Mouse (Mus musculus): Measurements from ENCODE around the gene Coro1a.
"Not testable (repeated sequence)": the region's sequence is repeated elsewhere in the genome, so short reads cannot be mapped to it uniquely, and the experiment has no call there.

The Coro1a gene

GRCm38 (mm10) chr7:126707442-126708174 is at the start of gene Coro1a:
TSS of gene Coro1a (minus strand) at chr7:126707787.
- DNase-seq (ENCODE audit: low spot score): no peak

GRCm38 (mm10) chr7:126754866-126755265 is 47.3 kb upstream of the Coro1a start:
- DNase-seq (ENCODE audit: low spot score): peak; percentile 76

GRCm38 (mm10) chr7:126749582-126750343 is 42.2 kb upstream of the Coro1a start:
- DNase-seq (ENCODE audit: low spot score): no peak

- peak; percentile 44 for DNase-seq (ENCODE audit: low spot score)
Measured at GRCm38 (mm10) chr7:126748824-126749223, 41.2 kb upstream of the Coro1a start.

- peak; percentile 86 for DNase-seq (ENCODE audit: low spot score)
Measured at GRCm38 (mm10) chr7:126746798-126747197, 39.2 kb upstream of the Coro1a start.

- no peak for DNase-seq (ENCODE audit: low spot score)
Measured at GRCm38 (mm10) chr7:126746066-126746465, 38.5 kb upstream of the Coro1a start.

- DNase-seq (ENCODE audit: low spot score): no peak
Measured at GRCm38 (mm10) chr7:126741964-126742482, 34.4 kb upstream of the Coro1a start.

GRCm38 (mm10) chr7:126741452-126741851 is 33.9 kb upstream of the Coro1a start:
- no peak for DNase-seq (ENCODE audit: low spot score)

- no peak for DNase-seq (ENCODE audit: low spot score)
Measured at GRCm38 (mm10) chr7:126740977-126741376, 33.4 kb upstream of the Coro1a start.

GRCm38 (mm10) chr7:126740132-126740735 is 32.6 kb upstream of the Coro1a start:
- no peak for DNase-seq (ENCODE audit: low spot score)

GRCm38 (mm10) chr7:126739551-126739950 is 32.0 kb upstream of the Coro1a start:
- DNase-seq (ENCODE audit: low spot score): no peak

- no peak for DNase-seq (ENCODE audit: low spot score)
Measured at GRCm38 (mm10) chr7:126736122-126736521, 28.5 kb upstream of the Coro1a start.

GRCm38 (mm10) chr7:126730256-126730789 is 22.7 kb upstream of the Coro1a start:
- DNase-seq (ENCODE audit: low spot score): not testable (repeated sequence)

- no peak for DNase-seq (ENCODE audit: low spot score)
Measured at GRCm38 (mm10) chr7:126725667-126726066, 18.1 kb upstream of the Coro1a start.

- DNase-seq (ENCODE audit: low spot score): no peak
Measured at GRCm38 (mm10) chr7:126725077-126725476, 17.5 kb upstream of the Coro1a start.

- DNase-seq (ENCODE audit: low spot score): no peak
Measured at GRCm38 (mm10) chr7:126721635-126722034, 14.0 kb upstream of the Coro1a start.

GRCm38 (mm10) chr7:126718787-126719337 is 11.3 kb upstream of the Coro1a start:
- no peak for DNase-seq (ENCODE audit: low spot score)

GRCm38 (mm10) chr7:126717566-126717965 is 10.0 kb upstream of the Coro1a start:
- no peak for DNase-seq (ENCODE audit: low spot score)

- no peak for DNase-seq (ENCODE audit: low spot score)
Measured at GRCm38 (mm10) chr7:126715679-126716078, 8.1 kb upstream of the Coro1a start.

GRCm38 (mm10) chr7:126711910-126712309 is 4.3 kb upstream of the Coro1a start:
- DNase-seq (ENCODE audit: low spot score): no peak

GRCm38 (mm10) chr7:126710266-126710665 is 2.7 kb upstream of the Coro1a start:
- DNase-seq (ENCODE audit: low spot score): no peak
